Mouse (Mus musculus) spleen, adult 2 months (tissue): Measurements from ENCODE around the gene Cdk7.

ENCODE experiments used
- CTCF ChIP-seq: fragments of 200-500 bp; IDR thresholded peaks from 2 replicates; pipeline ENCODE4 v1.5.1; 2011; ENCODE audit warnings: mild to moderate bottlenecking, inconsistent platforms; ENCODE audit not compliant: insufficient read depth, insufficient read length, insufficient replicate concordance; ENCODE audit errors: extremely low read depth
- POLR2A ChIP-seq: fragments of 200-500 bp; IDR thresholded peaks from 2 replicates; pipeline ENCODE4 v1.6.1; 2011; ENCODE audit warnings: low read depth, low read length, inconsistent platforms

DNA sequence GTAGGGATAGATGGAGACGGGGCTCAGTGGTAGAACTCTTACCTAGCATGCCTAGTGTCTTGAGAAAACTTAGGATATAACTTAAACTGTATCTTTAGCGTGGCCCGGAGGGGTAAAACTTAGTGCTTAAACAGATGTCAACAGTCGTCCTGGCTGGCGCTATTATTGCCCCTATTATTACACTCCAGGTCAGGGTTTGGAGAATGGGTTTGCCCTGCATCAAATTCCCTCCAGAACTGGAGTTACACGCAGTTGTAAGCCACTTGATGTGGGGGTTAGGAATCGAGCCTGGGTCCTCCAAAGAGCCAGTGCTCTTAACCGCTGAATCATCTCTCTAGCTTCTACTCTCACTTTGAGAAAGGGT is 45.3 kb upstream of the Cdk7 start:
- no peak for TF ChIP-seq CTCF
- TF ChIP-seq POLR2A, result no peak
